Mouse (Mus musculus) adrenal gland, adult 8-10 months (tissue): ENCODE data around the gene Dnmt1. TPM values are rescaled to one million over a fixed set of nuclear protein-coding genes. Genes with fewer than 3 reads are reported as not detected.
A peak's percentile ranks its signal among the peaks of the same experiment; 100 is the strongest.

Source experiments
- DNase-seq: peaks from one replicate; pipeline ENCODE4 v3.0.0; 2022
- total RNA-seq, 4 experiments: library from RNA; stranded (reverse); gene quantifications; 2 replicates each; pipeline ENCODE4 v1.2.4; 2022

Dnmt1 gene
- total RNA-seq, 4 experiments from 2014 or later: 39.6 to 63.8 (median 47.8) TPM

- DNase-seq: no peak
These were observed 43.5 kb downstream of the Dnmt1 start for GRCm38 (mm10) chr9:20916160-20916559.

- DNase-seq: no peak
These were observed 49.7 kb downstream of the Dnmt1 start for GRCm38 (mm10) chr9:20909948-20910347.

DNA sequence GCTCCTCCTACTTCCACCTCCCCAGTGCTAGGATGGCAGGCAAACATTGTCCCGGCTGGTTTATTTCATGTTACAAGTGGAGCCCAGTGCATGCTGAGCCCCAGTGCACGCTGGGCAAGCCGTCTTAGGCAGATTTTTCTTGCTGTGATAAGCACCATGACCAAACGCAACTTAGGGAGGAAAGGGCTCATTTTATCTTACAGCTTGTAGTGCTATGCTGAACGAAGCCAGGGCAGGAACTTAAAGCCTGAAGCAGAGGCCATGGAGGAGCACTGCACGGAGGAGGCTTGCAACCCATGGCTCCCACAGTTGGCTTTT, 57.6 kb downstream of the Dnmt1 start:
- DNase-seq: no peak

- DNase-seq: no peak
These were observed 58.1 kb downstream of the Dnmt1 start for GRCm38 (mm10) chr9:20901466-20902173.

DNA sequence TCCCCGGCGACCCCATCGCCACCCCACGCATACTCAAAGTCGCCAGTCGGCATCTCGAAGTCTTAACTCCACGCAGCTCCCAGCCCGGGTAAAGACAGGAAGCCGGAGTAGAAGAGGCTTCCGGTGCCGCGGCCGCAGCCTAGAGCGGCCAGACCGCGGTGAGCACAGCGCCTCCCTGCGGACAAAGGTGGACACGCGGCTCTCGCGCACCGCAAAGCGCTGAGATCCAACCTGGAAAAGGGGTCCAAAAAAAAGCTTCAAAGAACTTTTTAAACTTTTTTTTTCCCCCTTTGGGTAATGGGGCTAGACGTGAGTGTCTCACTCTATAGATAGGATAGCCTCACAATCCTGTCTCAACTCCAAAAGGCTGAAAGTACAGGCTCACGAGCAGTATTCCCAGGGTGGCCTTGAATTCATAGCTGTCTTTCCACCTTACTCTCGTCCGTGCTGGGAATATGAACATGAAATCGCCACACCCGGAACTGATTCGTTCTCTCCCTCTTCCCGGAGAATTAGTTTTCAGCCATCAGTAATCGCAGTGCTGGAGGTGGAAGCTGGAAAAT, 61.1 kb downstream of the Dnmt1 start, which contains the start of gene Eif3g:
TSS of gene Eif3g (minus strand) at position 113 of the 563 bp plus-strand sequence.
- peak; percentile 76 for DNase-seq

GRCm38 (mm10) chr9:20897736-20898510, 61.8 kb downstream of the Dnmt1 start:
- no peak for DNase-seq

DNA sequence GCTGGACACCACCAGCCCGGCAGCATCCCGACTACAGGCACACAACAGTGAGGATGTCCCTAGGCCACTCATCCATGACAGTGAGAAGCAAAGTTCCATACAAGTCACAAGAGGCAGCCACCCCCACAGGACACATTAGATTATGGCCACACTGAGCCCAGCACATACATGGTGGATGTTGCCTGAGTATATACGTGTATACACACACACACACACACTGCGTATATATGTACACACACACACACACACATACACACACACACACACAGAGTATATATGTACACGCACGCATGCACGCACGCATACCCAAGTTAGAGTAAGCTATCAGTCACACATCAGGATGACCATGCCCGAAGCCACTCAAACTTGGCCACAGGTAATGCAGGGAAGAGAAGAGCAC, 64.3 kb downstream of the Dnmt1 start:
- DNase-seq: no peak

DNA sequence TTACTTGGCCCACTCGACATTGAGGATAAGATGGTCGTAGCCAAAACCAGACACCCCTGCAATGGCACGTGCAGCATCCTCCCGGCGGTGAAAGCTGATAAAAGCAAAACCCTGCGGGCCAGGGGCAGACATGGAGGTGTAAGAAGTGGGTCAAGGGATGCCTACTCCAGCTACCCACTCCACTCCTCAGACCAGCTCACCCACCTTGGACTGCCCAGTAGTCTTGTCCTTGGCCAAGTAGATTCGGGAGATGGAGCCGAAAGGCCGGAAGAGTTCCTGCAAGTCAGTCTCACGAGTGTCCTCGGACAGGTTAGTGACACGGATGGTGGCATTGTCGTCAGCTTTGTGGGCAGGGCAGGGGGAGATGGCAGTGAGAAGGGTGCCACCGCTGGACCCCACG, 65.1 kb downstream of the Dnmt1 start:
- no peak for DNase-seq

GRCm38 (mm10) chr9:20893590-20894343, 65.9 kb downstream of the Dnmt1 start:
- DNase-seq: no peak

GRCm38 (mm10) chr9:20893069-20893468, 66.6 kb downstream of the Dnmt1 start:
- DNase-seq: no peak

- no peak for DNase-seq
These were observed 67.5 kb downstream of the Dnmt1 start for GRCm38 (mm10) chr9:20892104-20892653.

- no peak for DNase-seq
These were observed 68.2 kb downstream of the Dnmt1 start for GRCm38 (mm10) chr9:20891339-20892103.

- DNase-seq: no peak
These were observed 69.3 kb downstream of the Dnmt1 start for GRCm38 (mm10) chr9:20890411-20890810.

- no peak for DNase-seq
These were observed 70.2 kb downstream of the Dnmt1 start for GRCm38 (mm10) chr9:20889185-20890141.

- DNase-seq: no peak
These were observed 71.3 kb downstream of the Dnmt1 start for GRCm38 (mm10) chr9:20888386-20888765.

DNA sequence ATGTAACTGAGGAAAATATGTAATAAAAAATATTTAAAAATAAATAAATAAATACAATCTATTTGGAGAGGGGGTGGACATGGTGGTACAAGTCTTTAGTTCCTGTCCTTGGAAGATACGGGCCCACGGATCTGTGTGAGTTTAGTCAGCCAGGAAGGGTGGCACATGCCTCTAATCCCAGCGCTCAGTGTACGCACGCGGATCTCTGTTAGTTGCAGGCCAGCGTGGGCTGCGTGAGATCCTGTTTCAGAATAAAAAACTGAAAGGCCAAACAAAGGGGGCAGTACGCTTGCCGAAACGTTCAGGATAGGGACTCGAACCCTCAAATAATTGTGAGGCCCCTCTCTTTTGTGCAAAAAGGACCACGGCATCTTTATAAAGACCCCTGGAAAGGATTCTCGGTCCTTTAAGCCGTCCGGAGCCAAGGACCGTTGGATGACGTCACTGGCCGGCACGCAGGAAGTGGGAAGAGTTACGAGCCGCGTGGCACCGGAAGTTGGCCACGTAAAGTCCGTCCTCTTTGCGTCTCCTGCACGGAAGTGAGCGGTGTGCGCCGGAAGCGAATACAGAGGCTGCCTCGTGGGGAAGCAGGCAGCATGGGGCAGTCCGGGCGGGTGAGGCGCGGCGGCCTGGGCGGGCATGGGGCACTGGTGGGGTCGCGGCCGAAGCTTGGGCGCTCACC, 71.8 kb downstream of the Dnmt1 start, which contains the start of gene Ppan:
TSS of gene Ppan (plus strand) at position 472 of the 682 bp plus-strand sequence.
- DNase-seq: peak; percentile 95

DNA sequence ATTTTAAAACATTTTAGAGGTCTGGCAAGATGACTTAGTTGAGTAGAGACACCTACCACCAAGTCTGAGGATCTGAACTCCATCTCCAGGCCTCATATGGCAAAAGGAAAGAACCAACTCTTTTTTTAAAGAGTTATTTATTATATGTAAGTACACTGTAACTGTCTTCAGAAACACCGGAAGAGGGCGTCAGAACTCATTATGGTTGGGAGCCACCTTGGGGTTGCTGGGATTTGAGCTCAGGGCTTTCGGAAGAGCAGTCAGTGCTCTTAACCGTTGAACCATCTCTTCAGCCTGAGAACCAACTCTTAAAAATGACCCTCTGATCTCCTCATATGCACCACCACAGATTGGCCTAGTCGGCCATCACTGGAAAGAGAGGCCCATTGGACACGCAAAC, 72.5 kb downstream of the Dnmt1 start:
- no peak for DNase-seq

GRCm38 (mm10) chr9:20886563-20886962, 73.1 kb downstream of the Dnmt1 start:
- no peak for DNase-seq

- no peak for DNase-seq
These were observed 80.4 kb downstream of the Dnmt1 start, which contains the start of gene Angptl6 for GRCm38 (mm10) chr9:20879097-20879792. TSS of gene Angptl6 (minus strand) at chr9:20879727.
